Mouse (Mus musculus) G1E-ER4 (cell line): ENCODE results near the gene Cntnap5a. TPM values are rescaled to one million over a fixed set of nuclear protein-coding genes. Genes with fewer than 3 reads are reported as not detected.

Experiments used
- GATA1 ChIP-seq: IDR thresholded peaks from one replicate; pipeline ENCODE4 v1.8.0; 2012; ENCODE audit warnings: low read length, inconsistent platforms
- polyA plus RNA-seq: library from polyadenylated mRNA; stranded (reverse); fragments of >175 nt; gene quantifications from 2 replicates; pipeline ENCODE4 v1.2.3, GENCODE M21; 2012

Gene Cntnap5a
- polyA plus RNA-seq, 1 experiment, result not detected

GRCm38 (mm10) chr1:115990204-115990603 lies 305.6 kb downstream of the Cntnap5a start:
- no peak for TF ChIP-seq GATA1

DNA sequence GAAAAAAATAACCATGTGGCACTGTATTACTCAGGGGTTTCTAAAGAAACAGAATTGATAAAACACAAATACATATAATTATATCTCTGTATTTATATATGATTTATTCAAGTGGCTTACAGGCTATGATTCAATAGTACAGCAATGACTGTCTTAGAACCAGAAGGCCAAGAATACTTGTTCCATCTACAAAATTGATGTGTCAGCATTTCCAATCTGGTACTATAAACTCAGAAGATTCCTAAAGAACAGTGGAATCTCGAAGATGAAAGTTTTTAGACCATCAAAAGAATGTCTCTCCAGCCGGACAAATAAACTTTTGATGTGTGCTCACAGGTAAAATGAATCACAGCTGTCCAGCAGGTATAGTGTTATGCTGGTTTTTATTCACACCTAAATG lies 331.2 kb downstream of the Cntnap5a start:
- TF ChIP-seq GATA1, result no peak

GRCm38 (mm10) chr1:116029653-116030052 lies 345.1 kb downstream of the Cntnap5a start:
- TF ChIP-seq GATA1, result no peak

DNA sequence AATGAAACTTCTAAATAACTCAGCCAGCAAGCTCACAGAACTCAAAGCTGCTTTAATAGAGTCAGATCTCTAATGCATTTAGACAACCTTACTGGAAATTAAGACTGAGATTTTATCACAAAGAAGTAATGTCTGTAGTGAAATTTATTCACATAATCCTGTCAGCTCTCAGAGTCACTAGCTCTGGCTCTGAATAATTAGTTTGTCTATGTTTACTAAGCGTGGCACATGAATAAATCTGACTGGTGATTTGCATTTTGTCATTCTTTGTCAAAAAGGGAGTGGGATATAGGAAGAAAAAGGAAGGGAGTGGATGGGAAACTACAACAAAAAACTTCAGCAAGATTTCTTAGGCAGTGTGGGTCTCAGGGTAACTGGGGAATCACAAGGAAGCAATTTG lies 351.3 kb downstream of the Cntnap5a start:
- no peak for TF ChIP-seq GATA1

GRCm38 (mm10) chr1:116036894-116037293 lies 352.3 kb downstream of the Cntnap5a start:
- TF ChIP-seq GATA1, result no peak

GRCm38 (mm10) chr1:116044083-116044482 lies 359.5 kb downstream of the Cntnap5a start:
- TF ChIP-seq GATA1, result no peak

- TF ChIP-seq GATA1, result no peak
Observed at GRCm38 (mm10) chr1:116107010-116107723, 422.6 kb downstream of the Cntnap5a start.

DNA sequence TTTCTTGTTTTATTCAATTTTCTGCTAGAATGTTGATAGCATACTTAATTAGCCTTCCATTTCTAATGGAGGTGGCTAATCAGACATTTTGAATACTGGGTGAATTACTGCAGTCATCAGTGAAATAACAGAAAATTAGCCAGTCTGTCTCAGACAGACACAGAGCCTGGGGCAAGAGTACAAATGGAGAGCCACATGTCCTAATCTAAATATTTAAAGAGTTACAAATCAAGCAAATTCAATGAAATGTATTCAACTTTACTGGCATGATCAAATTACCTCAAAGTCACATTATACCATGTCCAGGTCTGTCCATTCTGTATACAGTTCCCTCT lies 423.1 kb downstream of the Cntnap5a start:
- no peak for TF ChIP-seq GATA1

DNA sequence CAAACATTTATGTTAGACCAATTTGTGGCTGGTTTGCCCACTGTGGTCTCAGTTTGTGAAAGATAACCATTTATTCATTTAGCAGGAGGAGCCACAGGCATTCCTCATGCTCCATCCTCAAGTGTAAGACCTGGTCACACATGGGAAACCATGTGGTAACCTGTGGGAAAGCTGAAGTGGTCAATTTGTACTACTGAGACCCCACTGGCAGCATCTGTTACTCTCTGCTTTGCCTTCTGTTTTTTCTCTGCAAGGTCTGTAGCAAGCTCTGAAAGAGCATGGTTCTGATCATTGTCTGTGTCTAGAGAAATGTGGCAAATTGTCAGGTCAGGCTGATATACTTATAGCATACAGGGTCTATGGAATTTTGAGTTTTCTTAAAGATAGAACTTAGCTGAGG lies 423.8 kb downstream of the Cntnap5a start:
- no peak for TF ChIP-seq GATA1

DNA sequence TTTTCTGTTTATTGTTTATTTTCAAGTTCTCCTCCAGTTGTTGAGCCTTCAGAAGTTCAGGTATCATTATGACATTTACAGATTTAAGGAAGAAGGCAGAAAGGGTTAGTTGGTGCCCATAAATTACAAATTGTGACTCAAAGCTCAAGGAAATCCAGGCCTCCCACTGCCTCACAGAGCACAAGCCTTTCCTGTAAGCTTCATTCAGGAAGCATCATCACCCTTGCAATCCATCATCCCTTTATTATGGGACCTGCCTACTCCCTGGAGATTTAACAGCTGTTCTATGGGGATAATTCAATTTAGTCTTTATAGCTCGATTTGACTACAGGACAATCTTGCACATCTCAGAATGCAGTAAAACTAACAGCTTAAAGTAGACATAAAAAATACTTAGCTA lies 441.2 kb downstream of the Cntnap5a start:
- TF ChIP-seq GATA1, result no peak

- TF ChIP-seq GATA1, result no peak
Observed at GRCm38 (mm10) chr1:116127085-116127484, 442.5 kb downstream of the Cntnap5a start.

DNA sequence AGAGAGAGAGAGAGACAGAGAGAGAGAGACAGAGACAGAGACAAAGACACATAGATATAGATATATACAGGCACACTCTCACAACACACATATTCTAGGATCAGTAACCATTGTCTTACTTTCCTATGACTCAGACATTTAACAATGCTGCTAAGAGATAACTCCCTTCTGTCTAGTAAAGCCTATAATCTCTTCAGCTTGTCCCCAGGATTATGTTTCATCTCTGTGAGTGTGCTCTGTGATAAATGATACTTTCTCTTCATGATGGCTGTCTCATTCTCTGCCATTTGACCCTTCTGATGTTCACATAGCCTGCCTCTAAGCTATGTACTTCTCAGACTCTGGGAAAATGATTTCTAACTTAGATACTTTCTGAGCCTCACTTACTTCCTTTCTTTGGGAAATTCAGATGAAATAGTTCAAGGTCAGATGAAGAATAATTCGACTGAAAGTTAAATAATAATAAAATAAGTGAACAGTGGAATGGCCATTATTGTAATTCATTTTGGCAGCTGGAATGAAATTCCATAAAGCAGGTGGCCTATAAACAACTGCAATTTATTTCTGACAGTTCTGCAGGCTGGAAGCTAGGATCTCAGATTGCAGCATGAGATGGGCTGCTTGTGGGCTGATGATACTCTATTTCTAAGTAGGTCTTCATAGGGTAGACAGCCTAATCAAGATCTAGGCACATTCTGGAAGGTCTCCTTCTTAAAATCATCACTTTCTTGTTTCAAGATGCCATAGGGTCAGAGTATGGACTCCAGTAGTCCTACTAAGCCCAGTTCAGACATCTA lies 444.1 kb downstream of the Cntnap5a start:
- no peak for TF ChIP-seq GATA1

- no peak for TF ChIP-seq GATA1
Observed at GRCm38 (mm10) chr1:116132471-116132870, 447.9 kb downstream of the Cntnap5a start.

DNA sequence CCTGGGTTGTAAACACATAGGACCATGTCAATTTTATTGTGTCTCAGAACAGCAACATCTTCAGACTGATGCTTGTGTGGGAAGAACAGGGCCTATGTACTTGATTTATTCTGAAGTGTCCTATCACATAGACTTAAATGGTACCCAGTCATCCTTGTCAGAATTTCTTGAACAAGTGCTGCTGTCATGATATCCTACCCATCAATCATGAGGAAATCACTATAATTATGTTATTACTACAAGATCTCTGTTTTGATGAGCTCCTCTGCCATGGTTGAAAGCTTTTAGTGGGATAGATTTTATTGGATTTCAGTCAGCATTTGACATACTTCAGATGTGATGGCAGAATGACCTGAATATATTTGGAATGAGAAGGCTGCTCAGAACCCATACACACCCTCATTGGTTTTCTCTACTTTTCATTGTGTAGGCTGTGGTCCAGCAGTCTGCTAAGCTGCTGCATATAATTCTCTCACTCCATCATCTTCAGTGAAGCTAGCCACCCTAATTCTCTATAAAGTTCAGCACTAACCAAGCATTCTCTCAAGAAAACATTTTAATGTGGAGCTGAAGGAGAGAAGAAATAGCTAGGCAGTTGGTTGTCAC lies 465.3 kb downstream of the Cntnap5a start:
- no peak for TF ChIP-seq GATA1

- no peak for TF ChIP-seq GATA1
Observed at GRCm38 (mm10) chr1:116184471-116184870, 499.9 kb downstream of the Cntnap5a start.

GRCm38 (mm10) chr1:116192299-116192698 lies 507.7 kb downstream of the Cntnap5a start:
- no peak for TF ChIP-seq GATA1

GRCm38 (mm10) chr1:116216883-116217282 lies 532.3 kb downstream of the Cntnap5a start:
- TF ChIP-seq GATA1, result no peak
